Mouse (Mus musculus) retina, adult 2 months (tissue): ENCODE measurements around the gene Kng1.

Source experiments
- DNase-seq: peaks from one replicate; pipeline ENCODE4 v3.0.0-alpha.2; 2012; ENCODE audit warnings: low read depth, low spot score

Kng1 gene

DNA sequence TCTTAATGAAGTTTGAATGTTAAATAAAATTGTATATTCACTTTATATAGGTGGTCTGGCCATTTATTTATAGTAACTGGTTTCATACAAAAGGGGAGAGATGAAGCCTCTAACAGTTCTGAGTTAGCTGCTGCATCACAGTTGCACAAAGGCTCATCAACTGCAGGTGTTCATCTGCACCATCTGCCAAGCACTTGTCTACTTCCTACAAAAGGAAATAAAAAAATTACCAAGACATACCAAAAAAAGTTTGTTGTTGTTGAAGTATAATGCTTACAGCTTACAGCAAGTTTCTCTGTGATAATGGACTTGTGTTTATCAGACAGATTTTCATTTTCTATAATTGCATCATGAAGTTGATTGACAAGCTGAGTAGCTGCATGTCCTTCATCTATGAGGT lies 56.2 kb downstream of the Kng1 start:
- DNase-seq, result no peak

GRCm38 (mm10) chr16:23114339-23115171 lies 56.9 kb downstream of the Kng1 start:
- DNase-seq, result no peak

DNA sequence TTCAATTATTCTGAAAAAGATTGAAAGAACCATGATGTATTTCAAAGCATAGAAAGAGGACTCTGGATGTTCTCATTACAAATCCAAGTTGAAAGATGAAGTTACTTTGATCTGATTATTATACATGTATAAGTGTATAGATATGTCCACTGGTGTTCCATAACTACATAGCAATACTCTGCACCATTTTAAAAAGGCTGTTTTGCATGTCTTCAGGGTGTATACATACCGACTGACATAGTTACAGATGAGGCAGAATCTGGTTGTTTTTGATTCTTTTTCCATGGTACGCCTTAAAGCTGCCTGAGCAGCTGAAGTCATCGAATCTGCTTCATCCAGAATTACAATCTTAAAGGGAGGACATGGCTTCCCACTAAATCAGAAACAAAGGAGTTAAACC lies 57.8 kb downstream of the Kng1 start:
- DNase-seq, result no peak

DNA sequence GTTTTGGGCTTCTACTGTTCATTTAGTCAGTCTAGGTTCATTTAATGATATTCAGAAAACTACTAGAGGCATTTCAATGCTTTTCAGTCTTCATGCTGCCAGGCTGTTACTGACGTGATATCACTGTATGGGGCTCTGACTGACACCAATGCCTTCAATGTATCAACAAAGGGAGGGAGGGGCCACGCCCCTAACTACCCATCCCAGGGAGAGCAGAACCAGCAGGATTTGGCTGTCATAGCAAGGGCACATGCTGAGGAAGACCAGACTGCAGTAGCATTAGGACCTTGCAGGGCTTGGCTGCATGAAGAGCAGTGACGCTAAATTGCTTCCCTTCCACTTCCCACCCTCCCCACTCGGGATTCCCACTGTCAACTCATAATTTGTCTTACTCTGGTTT lies 59.5 kb downstream of the Kng1 start:
- no peak for DNase-seq

DNA sequence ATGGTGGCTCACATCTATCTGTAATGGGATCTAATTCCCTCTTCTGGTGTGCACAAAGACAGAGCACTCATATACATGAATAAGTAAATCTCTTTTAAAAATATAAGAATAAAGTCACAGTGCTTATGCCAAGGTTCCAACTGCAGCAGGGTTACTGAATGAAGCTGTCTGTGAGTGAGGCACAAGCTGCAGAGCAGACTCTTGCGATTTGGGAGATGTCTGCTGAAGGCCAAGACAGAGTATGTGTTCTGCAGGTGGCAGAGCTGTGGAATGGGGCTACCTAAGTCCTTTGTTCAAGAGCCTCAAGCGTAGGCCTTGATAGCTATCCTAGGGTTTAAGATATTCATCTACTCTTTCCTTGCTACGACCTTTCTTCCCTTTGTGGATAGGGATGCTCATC lies 64.8 kb downstream of the Kng1 start:
- DNase-seq, result no peak

DNA sequence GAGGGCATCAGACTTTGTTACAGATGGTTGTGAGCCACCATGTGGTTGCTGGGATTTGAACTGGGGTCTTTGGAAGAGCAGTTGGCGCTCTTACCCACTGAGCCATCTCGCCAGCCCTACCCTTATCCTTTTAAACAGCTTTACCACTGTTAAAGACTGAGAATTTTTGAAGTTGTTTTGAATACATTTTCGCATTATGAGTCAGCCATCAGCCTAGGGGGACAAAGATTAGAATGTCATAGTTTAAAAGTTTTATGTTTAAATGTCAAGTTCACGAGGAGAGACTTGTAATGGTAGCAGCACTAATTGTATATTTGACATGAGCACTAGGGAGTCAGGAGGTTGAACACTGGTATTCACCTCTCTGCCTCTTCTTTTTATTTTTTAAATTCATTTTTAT lies 65.4 kb downstream of the Kng1 start:
- no peak for DNase-seq

DNA sequence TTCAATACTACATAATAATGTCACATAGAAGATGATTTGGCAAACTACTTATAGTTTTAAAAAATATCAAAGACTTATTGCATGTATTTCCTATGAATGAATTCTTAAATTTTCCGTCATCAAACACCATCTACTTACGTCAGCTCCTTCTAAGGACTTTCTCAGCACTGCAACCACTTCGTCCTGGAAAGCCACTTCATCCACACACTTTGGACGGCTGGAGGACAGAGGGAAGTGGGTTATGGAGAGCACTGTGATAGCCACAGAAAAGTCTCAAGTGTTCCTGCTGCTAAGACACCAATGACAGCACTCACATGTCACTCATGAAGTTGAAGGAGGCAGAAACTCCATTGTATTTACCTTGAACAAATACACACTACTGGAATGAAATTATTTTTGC lies 66.7 kb downstream of the Kng1 start:
- no peak for DNase-seq

- DNase-seq, result no peak
These were observed 69.6 kb downstream of the Kng1 start for GRCm38 (mm10) chr16:23127311-23127672.

DNA sequence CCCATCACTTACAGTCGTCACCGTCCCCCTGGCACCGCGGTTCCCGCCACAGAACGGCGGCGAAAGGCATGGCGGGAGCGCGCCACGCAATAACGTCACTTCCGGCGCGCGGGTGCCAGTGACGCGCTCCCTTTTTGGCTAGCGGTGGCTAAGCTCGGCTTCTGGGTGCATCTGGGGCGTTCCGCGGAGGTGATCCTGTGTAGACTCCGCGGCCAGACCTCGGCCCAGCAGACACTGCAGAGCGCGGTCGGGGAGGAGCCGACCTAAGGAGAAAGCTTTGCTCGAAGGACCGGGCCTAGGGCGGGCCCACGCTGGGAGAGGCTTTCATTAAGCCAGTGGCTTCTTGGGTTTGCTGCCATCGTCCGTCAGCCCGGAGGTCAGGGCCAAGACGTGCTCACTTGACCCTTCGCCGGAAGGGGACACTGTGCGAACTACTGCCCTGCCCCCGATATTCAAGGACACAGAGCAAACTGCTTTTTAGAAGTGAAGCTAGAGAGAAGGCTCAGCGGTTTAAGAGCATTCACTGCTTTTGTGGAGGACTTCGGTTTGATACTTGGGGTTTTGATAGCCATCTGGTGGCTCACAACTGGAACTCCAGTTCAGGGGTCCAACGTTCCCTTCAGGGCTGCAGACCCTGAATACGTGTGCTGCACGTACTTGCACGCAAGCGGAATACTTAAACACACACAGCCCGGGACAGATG lies 70.2 kb downstream of the Kng1 start, which contains the start of gene Rfc4:
TSS of gene Rfc4 (minus strand) at position 65 of the 703 bp plus-strand sequence.
- peak; percentile 79 for DNase-seq

DNA sequence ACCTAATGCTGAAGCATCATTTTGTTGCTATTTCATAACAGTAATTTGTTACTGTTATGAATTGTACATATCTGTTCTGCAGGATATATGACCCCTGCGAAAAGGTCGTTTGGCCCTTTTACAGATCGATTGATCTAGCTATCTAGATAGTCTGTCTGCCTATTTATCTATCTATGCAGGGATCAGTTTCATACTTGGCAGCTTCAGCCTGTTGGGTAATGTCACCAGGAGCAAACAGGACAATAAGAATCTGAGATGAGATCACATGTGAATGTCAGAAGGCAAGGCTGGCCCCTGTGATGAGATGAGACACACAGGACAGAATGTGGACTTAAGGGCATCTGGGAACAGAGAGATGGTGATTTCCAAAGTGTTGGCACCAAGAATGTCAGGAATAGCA lies 72.6 kb downstream of the Kng1 start:
- DNase-seq, result no peak
